Mouse (Mus musculus) bone marrow, adult 2 months (tissue): Measurements from ENCODE around the gene Agxt2.

ENCODE experiments used
- CTCF ChIP-seq: fragments of 200-500 bp; IDR thresholded peaks from 2 replicates; pipeline ENCODE4 v1.5.1; 2011; ENCODE audit warnings: low read length, control low read depth; ENCODE audit not compliant: control insufficient read depth, insufficient read depth
- POLR2A ChIP-seq: fragments of 200-500 bp; IDR thresholded peaks from 2 replicates; pipeline ENCODE4 v1.6.1; 2011; ENCODE audit warnings: low read depth, mild to moderate bottlenecking, control low read depth, low read length, borderline replicate concordance; ENCODE audit not compliant: control insufficient read depth

DNA sequence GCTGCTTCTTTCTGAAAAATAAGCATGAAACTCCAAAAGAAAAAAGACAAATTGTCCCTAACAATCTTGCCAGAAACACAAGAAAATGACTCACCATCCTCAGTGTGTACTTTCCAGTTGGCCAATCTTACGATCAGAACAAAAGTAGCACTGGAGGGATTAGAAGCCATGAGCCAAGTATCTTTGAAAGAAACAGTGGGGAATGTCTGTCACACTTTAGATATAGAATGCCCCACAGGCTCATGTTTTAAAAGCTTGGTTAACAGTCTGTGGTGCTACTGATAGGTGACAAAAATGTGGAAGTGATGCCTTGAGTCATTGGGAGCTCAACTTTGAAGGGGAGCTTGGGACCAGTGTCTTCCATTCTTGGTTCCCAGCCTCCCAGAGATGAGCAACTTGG lies 83.9 kb downstream of the Agxt2 start:
- TF ChIP-seq CTCF (no peak), POLR2A (no peak)
